Mouse (Mus musculus) adrenal gland, postnatal 25 days (tissue): Measurements from ENCODE around the gene Coro1b. TPM values are rescaled to one million over a fixed set of nuclear protein-coding genes. Genes with fewer than 3 reads are reported as not detected.
A peak's percentile ranks its signal among the peaks of the same experiment; 100 is the strongest.
"Not testable (repeated sequence)": the region's sequence is repeated elsewhere in the genome, so short reads cannot be mapped to it uniquely, and the experiment has no call there.

ENCODE experiments used
- DNase-seq: peaks from one replicate; pipeline ENCODE4 v3.0.0; 2021; ENCODE audit warnings: mixed read lengths
- total RNA-seq: library from RNA; stranded (reverse); gene quantifications from 2 replicates; pipeline ENCODE4 v1.2.3, GENCODE M21; 2021

Gene Coro1b
- total RNA-seq, 1 experiment from 2014 or later: 226 TPM

- no peak for DNase-seq
These were observed 27.9 kb upstream of the Coro1b start for GRCm38 (mm10) chr19:4120496-4120895.

DNA sequence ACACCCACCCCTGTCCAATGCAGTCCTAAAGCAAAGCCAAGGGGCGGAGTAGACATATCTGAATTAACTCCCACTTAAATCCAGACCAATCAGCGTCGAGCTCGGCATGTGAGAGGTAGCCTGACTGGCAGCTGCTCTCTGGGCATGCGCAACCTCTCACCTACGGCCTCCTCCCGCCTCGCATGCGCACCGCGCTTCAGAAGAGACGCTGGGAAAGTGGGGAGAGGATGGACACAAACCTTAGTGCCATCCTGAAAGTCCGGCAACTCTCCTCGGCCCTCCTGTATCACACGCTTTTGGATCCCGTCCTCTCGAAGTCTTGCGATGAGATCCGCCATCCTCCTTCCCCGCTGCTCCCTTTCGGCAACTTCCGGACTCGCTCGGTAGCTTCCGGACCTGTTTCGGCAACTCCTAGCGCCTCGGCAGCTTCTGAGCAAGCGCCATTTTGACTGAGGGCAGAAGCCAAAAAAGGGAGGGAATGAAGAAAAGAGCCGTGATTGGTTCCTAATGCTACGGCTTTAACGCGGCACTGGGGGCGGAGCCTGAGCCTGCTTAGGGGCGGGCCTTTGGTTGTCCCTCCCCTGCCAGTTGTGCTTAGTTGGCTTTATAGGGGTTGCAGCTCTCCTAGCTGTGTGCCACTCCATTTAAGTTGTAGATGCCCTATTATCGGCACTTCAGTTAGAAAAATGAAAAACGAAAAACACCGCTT lies 27.2 kb upstream of the Coro1b start:
- peak; percentile 95 for DNase-seq

DNA sequence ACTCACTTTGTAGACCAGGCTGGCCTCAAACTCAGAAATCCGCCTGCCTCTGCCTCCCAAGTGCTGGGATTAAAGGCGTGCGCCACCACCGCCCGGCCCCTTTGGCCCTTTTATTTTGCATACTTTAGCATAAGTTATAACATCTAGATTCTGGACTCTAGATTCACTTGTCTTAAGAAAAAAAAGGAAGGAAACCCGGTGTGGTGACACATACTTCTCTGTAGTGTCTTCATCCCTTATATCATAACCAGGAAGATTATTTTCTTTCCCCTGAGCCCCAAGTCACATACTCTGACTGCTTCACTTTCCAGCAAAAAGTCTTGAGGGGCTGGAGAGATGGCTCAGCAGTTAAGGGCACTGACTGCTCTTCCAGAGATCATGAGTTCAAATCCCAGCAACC lies 26.5 kb upstream of the Coro1b start:
- DNase-seq: not testable (repeated sequence)

DNA sequence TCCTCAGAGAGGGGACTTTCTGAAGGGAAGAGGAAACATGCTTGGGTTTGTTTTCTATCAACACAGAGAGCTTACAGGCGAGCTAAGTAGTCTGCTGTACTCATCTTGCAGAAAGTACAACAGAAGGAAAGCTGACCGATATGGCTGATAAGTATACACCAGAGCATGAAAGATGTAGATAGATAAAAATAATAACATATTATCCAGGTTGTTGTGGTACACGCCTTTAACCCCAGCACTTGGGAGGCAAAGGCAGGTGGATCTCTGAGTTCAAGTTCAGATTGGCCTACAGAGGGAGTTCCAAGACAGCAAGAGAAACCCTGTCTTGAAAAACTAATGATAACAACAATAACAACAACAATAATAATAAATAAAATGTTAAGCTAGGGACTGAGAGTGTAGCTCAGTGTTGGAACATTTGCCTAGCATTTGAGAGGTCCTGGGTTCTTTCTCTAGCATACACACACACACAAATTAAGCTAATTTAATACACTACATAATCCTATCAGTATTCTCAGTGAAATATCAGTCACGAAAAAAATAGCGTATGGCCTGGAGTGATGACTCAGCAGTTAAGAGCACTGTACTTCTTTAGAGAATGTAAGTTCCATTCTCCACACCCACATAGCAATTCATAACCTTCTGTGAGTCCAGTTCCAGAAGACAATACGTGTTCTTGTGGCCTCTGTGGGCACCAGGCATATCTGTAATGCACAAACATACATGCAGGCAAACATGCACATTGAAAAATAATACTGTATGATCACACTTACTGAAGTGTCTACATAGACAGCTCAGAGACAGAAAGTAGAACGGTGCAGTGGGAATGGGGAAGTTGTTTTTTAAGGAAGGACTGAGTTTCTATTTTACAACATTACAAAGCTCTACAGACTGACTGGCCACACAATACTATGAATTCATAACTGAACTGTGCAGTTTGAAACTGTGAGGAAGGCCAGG lies 25.7 kb upstream of the Coro1b start:
- no peak for DNase-seq

GRCm38 (mm10) chr19:4124432-4124831 lies 24.0 kb upstream of the Coro1b start:
- no peak for DNase-seq

DNA sequence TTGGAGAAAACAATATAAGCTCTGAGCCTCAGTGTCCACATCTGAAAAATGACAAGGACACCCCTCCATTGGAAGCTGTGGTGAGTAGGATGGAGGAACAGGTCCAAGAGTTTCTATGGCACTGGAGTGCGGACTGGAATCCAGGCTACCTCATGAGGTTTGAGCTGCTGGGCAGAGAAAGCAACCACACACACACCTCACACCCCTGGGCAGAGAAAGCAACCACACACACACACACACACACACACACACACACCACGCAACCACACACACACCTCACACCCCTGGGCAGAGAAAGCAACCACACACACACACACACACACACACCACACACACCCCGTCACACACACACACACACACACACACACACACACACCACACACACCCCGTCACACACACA lies 23.2 kb upstream of the Coro1b start:
- not testable (repeated sequence) for DNase-seq

GRCm38 (mm10) chr19:4125741-4126696 lies 22.4 kb upstream of the Coro1b start, which contains the start of gene Aip:
Gene Aip, minus strand, starts transcription at chr19:4125858.
- peak; percentile 98 for DNase-seq

GRCm38 (mm10) chr19:4126759-4127495 lies 21.5 kb upstream of the Coro1b start:
- DNase-seq: no peak

GRCm38 (mm10) chr19:4129462-4129861 lies 19.0 kb upstream of the Coro1b start:
- no peak for DNase-seq

DNA sequence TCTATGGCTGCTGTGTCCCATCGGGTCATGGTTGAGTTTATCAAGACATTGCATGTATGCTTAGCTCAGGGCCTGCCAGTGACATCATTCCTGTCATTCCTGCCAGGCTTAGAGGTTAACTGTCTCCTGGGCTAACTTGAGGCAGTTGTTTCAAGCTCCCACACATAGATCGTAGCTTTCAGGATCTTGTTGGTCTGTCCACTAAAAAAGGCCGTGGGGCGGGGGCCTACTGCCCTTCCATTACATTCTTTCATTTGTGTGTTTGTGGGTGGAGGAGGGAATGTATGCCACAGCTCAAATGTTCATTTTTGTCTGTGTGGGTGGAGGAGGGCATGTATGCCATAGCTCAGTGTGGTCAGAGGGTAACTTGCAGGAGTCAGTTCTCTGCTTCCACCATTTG lies 18.3 kb upstream of the Coro1b start:
- DNase-seq: no peak

GRCm38 (mm10) chr19:4131075-4131474 lies 17.3 kb upstream of the Coro1b start:
- no peak for DNase-seq

DNA sequence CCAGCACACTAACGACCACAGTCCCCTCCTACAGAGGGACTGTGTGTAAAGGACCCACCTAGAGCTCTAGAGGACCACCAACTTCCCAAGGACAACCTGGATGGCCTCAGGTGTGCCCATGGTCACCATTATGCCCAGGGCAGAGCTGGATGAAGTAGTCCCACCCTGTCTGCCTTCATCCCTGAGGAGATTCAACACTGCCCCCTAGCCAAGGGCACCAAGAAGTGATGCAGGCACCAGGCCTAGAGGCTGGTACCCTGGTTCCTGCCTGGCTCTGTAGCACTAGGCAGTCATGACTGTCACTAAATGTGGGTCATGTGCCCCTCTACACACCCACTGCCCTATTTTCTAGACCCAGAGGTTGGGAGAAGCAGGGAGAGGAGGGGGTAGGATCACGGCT lies 16.7 kb upstream of the Coro1b start:
- no peak for DNase-seq

DNA sequence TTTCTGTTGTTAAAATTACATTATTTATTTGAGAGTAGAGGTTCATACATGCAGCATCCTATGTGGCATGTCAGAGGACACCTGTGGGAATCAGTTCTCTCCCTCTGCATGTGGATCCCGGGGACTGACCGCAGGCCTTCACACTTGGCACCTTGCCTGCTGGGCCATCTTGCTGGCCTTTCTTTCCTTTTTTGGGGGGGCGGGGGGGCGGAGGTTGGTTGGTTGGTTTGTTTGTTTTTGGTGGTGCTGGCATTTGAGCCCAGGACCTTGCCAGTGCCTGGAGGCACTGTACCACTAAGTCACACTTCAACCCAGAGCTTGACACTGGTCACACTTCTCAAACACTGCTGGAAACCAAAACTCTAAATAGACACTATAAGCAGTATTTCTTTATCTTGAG lies 14.1 kb upstream of the Coro1b start:
- DNase-seq: no peak

- not testable (repeated sequence) for DNase-seq
These were observed 13.0 kb upstream of the Coro1b start for GRCm38 (mm10) chr19:4135229-4135962.

DNA sequence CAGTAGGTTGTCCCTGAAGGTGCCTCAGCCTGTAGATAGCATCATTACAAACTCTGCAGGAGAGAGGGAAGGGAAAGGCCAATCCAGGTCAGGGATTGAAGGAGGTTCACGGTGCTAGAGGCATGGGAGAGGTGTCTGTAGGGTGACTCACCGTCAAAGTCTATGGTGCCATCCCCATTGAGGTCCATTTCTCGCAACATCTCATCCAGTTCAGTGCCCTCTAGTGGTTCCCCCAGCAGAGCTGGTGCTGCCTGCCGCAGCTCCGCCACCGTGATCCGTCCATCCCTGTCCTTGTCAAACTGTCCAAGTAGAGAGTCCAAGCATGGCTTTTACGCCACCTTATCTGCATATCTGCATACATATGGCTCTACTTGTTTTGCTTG lies 12.5 kb upstream of the Coro1b start:
- DNase-seq: not testable (repeated sequence)

DNA sequence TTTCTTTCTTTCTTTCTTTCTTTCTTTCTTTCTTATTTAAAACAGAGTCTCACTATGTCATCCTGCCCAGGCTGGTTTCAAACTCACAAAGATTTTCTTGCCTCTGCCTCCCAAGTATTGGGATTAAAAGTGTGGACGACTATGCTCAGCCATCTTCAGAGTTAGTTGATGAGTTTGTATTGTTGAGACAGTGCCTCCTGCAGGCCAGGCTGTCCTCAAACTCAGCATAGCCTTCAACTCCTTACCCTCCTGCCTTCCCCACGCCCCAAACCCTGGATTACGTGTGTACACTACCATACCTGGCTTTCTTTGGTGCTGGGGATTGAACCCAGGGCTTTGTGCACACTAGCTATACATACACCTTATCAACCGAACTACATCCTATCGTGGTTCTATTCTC lies 12.0 kb upstream of the Coro1b start:
- no peak for DNase-seq

DNA sequence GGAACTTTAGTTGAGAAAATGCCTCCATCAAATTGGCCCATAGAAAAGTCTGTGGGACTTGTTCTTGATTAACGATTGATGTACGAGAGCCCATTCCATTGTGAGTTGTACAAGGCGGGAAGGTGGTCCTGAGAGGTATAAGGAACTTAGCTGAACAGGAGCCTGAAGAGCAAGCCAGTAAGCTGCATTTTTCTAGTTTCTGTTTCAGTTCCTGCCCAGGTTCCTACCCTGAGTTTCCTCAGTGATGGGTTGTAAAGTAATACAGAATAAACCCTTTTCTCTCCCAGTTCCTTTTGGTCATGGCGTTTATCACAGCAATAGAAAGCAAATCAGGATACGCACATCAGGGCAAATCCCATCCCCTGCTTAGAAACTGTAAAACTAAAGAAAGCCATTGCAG lies 10.5 kb upstream of the Coro1b start:
- DNase-seq: no peak

DNA sequence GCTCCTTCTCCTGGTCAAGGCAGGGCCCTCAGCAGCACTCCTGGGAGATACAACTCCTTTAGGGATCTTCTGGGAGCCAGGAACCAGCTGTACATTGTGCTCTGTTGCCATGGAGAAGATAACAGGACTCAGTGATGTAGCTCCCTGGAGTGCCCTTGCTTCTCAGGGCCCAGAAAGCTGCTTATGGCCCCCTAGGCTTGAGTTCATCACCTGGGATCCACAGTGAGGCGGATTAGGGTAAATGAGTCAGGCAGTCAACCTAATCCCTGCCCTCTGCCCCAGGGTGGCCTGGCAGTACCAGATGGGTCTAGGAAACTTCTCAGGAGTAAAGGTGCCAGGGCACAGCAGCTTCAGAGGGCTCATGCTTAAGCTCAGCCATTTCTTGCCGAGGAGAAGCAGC lies 9.0 kb upstream of the Coro1b start, which contains the start of gene Gpr152:
Gene Gpr152, plus strand, starts transcription at position 342 of the 400 bp plus-strand sequence.
- no peak for DNase-seq

- no peak for DNase-seq
These were observed 8.3 kb upstream of the Coro1b start for GRCm38 (mm10) chr19:4140147-4140546.

GRCm38 (mm10) chr19:4142416-4143173 lies 5.8 kb upstream of the Coro1b start:
- DNase-seq: no peak
